Mouse (Mus musculus) right cerebral cortex, adult 18-20 months (tissue): ENCODE data around the gene Rbck1.
"Not testable (repeated sequence)": the region's sequence is repeated elsewhere in the genome, so short reads cannot be mapped to it uniquely, and the experiment has no call there.

ENCODE experiments used
- DNase-seq: peaks from one replicate; pipeline ENCODE4 v3.0.0; 2022; ENCODE audit warnings: mixed read lengths

Rbck1 gene

GRCm38 (mm10) chr2:152293727-152294475 lies 38.6 kb downstream of the Rbck1 start, which contains the start of gene Tbc1d20:
TSS of gene Tbc1d20 (plus strand) at chr2:152293828.
- peak; percentile 94 for DNase-seq

GRCm38 (mm10) chr2:152293179-152293726 lies 39.2 kb downstream of the Rbck1 start:
- DNase-seq, result no peak

- DNase-seq, result no peak
These were observed 40.0 kb downstream of the Rbck1 start for GRCm38 (mm10) chr2:152292475-152292874.

- not testable (repeated sequence) for DNase-seq
These were observed 42.8 kb downstream of the Rbck1 start for GRCm38 (mm10) chr2:152289623-152290022.

- DNase-seq, result no peak
These were observed 44.4 kb downstream of the Rbck1 start for GRCm38 (mm10) chr2:152288046-152288445.

GRCm38 (mm10) chr2:152287560-152287959 lies 44.9 kb downstream of the Rbck1 start:
- no peak for DNase-seq

- no peak for DNase-seq
These were observed 51.0 kb downstream of the Rbck1 start for GRCm38 (mm10) chr2:152281407-152281806.

GRCm38 (mm10) chr2:152273639-152274038 lies 58.8 kb downstream of the Rbck1 start:
- no peak for DNase-seq
